Comparison of ENCODE assay signal across 8 mouse cellular contexts in the genomic region with DNA sequence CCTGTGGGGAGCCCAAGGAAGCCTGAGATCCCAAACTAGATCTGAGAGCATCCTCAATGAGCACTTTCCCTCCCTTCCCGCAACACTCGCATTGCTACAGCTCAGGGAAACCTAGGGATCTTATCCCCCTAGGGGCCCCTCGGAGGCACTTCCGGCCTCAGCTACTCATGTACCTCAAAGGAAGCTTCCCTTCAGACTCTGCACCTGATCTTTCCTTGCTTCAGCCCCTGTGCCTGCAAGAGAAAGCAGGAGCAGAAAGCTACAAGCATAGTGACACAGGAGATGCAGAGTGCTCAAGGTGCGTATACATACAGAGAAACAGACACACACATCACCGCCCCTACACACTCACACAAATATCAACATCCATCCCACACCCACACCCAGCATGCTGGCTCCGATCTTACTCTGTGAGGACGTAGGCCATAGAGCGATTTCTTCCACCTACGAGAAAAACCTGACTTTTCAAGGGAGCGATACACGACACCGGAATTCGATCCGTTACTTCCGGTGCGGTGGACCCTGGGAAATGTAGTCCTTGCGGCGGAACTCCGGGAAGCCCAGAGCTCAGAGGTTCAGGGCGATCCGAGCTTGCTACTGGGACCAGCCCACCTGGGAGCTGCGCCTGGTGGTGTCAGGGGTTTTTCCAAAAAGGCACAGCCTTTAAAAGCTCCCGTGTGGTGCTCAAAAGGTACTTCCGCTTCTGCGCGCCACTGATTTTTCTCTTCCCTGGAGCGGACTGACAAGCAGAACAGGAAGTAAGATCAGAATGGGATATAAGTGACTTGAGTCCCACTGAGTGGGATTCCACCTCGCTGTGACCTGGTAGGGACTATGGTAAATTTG. TPM values are rescaled to one million over a fixed set of nuclear protein-coding genes. Genes with fewer than 3 reads are reported as not detected.
DNase-seq lines count a peak whose midpoint lies in the region; ATAC-seq lines count a peak whose summit lies in the region.

A gene (minus strand): TSS at position 489 of the 846 bp plus-strand sequence.

- DNase-seq in adrenal gland, adult (ENCODE audit: inconsistent age in 2 of 2, low spot score in 1 of 2) = peak; percentile 73 to 94
- DNase-seq in embryo, embryonic 10.5 days (ENCODE audit: low spot score) = peak; percentile 89
- peak; percentile 69 for DNase-seq in gastrocnemius, postnatal 14 days
- peak; percentile 55 to 69 for DNase-seq in left cerebral cortex, postnatal 10 days (ENCODE audit: extremely low spot score in 1 of 2, low spot score in 2 of 2)
- DNase-seq in right cerebral cortex, postnatal 25 days = peak; percentile 75
- peak; percentile 40 to 73 for DNase-seq in urinary bladder, postnatal 4 days (ENCODE audit: low spot score in 2 of 2)

- peak; percentile 91 for ATAC-seq in inflammation-experienced regulatory T-cells, adult 6 months
- ATAC-seq in megakaryocyte-erythroid progenitor cell, adult 5-6 weeks (replicated peaks; ENCODE audit: low FRiP score, low TSS enrichment, poor library complexity, severe bottlenecking) = peak; percentile 94

- intact Hi-C loops in gastrocnemius, postnatal 14 days (cut with DNase I; ENCODE audit: low total_unique reads) = no loop called here
- intact Hi-C loops in left cerebral cortex, postnatal 10 days (cut with DNase I) = no loop called here

RNA-seq across cellular contexts. Expression of the gene that starts here (rescaled TPM):
- total RNA-seq in gastrocnemius, postnatal 14 days (2021) = 1 to 10 TPM; 5.8 to 6.1 TPM
- 10 to 100 TPM; 31.7 to 39.9 (median 33.7) TPM for polyA plus RNA-seq in inflammation-experienced regulatory T-cells, adult 6 months (2017; shearing (Covaris generic))
- 10 to 100 TPM; 22.1 to 23.8 TPM for total RNA-seq in left cerebral cortex, postnatal 10 days (2021)
- total RNA-seq in megakaryocyte-erythroid progenitor cell, adult 5-6 weeks (2014; fragmentation: Nextera tagmentation) = 16.0 and 18.9 TPM in 2 replicates
- 6.4 and 10.6 TPM in 2 replicates for total RNA-seq in megakaryocyte-erythroid progenitor cell, adult 5-6 weeks (2017)

Comparison
In these comparisons a context has a peak if more than half of its experiments do, and no peak if none do; other contexts are left out.
1. Peak in every context shown above with its lines: DNase-seq and ATAC-seq.